Mouse (Mus musculus): ENCODE data around the gene Eps15l1. TPM values are rescaled to one million over a fixed set of nuclear protein-coding genes. Genes with fewer than 3 reads are reported as not detected.

The Eps15l1 gene
- polyA plus RNA-seq, 1 experiment: 3.2 TPM

DNA sequence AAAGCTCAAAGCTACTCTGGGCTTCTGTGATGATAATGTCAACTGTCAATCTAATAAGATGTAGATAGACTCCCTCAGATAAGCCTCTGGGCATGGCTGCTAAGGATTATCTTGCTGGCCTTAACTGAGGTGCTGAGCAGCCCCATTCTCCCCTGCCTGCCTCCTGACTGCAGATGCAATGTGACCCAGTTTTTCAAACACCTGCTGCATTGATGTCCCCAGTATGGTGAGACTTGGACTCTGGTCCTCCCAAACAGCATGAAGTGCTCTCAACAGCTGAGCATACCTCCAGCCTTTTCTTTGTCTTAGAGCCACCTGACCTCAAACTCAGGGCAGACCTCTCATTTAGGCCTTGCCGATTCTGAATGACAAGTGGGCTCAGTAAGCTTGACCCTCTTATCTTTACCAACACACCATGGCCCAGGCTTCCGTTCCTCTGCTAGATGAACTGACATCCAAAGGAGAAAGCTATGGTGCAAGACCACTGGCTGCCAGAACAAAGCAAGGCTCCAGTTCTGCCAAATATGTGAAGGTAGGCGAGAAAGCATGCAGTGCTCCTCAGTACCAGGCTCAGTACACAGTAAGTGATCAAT, 108.2 kb downstream of the Eps15l1 start:
- no peaks in the 10 kb centered on the region; the same call in 1 of the 2 replicates for H3K4me1 ChIP-seq (ENCODE audit: control insufficient read depth)
- peaks cover 8% of the 10 kb centered on the region for H3K27me3 ChIP-seq (ENCODE audit: control insufficient read depth)
- no peaks in the 10 kb centered on the region for H3K9me3 ChIP-seq (ENCODE audit: control insufficient read depth, low read length)
- no peaks in the 10 kb centered on the region for H3K36me3 ChIP-seq (ENCODE audit: control insufficient read depth)
- H3K4me3 ChIP-seq (replicated peaks): no peak overlapping the region
- no peak for TF ChIP-seq GATA1 (IDR thresholded peaks at IDR 0.05; ENCODE audit: low read length)
- TF ChIP-seq TAL1 (IDR thresholded peaks at IDR 0.05; ENCODE audit: low read length): no peak

DNA sequence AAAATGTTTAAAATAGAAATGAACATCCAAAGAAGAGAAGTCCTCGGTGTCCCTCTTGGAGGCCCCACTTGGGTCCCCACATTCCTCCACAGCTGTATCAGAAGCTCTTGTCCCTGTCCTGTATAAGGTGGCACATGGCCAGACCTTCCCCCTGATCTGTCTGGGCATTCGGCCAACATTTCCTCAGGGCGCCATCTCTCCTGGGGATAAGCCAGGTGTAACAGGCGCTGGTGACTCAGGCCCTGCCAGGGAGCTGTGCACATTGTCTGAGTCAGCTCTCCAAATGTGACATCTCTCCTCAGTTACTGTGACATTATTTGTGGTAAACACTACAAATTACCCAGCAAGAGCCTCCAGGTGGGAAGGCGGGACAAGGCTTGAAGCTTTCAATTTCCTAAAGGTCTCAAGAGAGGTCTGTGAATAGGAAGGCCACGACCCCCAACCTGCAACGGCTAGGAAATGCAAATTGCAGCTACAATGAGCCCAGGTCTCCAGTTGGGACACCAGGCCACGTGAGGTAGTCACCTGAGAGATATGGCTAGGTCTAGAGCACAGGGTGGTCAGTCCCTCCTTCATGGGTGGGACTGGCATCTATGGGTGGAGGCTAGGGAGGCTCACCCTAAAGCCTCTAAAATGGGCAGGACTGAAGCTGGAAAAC, 110.3 kb downstream of the Eps15l1 start:
- no peaks in the 10 kb centered on the region; the same call in 1 of the 2 replicates for H3K4me1 ChIP-seq (ENCODE audit: control insufficient read depth)

DNA sequence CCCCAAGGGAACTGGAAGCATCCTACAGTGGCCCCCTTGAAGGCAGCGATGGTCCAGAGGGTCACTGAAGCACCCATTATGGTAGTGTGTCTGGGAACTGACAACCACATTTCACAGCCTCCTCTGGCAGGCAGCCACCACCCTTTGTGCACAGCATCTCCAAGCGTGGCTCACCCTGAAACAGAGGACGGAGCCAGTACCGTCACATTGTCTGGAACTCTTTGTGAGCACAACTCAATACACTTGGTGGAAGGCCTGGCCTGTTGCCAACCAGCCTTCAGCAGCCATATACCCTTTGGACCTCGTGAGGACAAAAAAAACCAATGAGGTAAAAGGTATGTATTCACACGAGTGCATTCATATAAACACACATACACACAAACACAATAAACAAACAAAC, 113.0 kb downstream of the Eps15l1 start:
- no peak for TF ChIP-seq GATA1 (IDR thresholded peaks at IDR 0.05; ENCODE audit: low read length)
- no peak for TF ChIP-seq TAL1 (IDR thresholded peaks at IDR 0.05; ENCODE audit: low read length)
- no peaks in the 10 kb centered on the region for H3K27me3 ChIP-seq (ENCODE audit: control insufficient read depth)
- no peaks in the 10 kb centered on the region for H3K9me3 ChIP-seq (ENCODE audit: control insufficient read depth, low read length)
- no peak overlapping the region for H3K4me3 ChIP-seq (replicated peaks)
- no peaks in the 10 kb centered on the region for H3K36me3 ChIP-seq (ENCODE audit: control insufficient read depth)
- H3K4me1 ChIP-seq (ENCODE audit: control insufficient read depth): no peaks in the 10 kb centered on the region; the same call in 1 of the 2 replicates

More for the DNA sequence above, 110.3 kb downstream of the Eps15l1 start:
- Histone ChIP-seq H3K9me3 (ENCODE audit: control insufficient read depth, low read length) (no peaks in the 10 kb centered on the region), H3K36me3 (ENCODE audit: control insufficient read depth) (no peaks in the 10 kb centered on the region), H3K27me3 (ENCODE audit: control insufficient read depth) (no peaks in the 10 kb centered on the region), H3K4me3 (replicated peaks) (no peak overlapping the region)
- TF ChIP-seq GATA1 (IDR thresholded peaks at IDR 0.05; ENCODE audit: low read length): no peak
- TF ChIP-seq TAL1 (IDR thresholded peaks at IDR 0.05; ENCODE audit: low read length): no peak

DNA sequence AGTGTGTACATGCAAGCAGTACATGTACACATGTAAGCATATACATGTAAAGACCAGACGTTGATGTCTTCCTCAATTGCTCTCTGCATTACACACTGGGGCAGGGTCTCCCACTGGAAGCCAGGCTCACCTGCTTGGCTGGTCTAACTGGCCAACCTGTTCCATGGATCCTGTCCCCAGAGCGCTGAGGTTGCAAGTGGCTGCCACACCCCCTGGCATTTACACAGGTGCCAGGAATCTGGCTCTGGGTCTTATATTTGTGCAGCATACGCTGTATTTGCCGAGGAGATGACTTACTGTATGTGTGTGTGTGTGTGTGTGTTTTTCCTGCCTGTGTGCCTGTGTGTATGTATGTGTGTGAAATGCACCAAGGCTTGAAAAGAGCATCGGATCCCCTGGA, 114.3 kb downstream of the Eps15l1 start:
- no peaks in the 10 kb centered on the region for H3K36me3 ChIP-seq (ENCODE audit: control insufficient read depth)
- H3K9me3 ChIP-seq (ENCODE audit: control insufficient read depth, low read length): no peaks in the 10 kb centered on the region
- H3K4me1 ChIP-seq (ENCODE audit: control insufficient read depth): no peaks in the 10 kb centered on the region; the same call in 1 of the 2 replicates
- TF ChIP-seq TAL1 (IDR thresholded peaks at IDR 0.05; ENCODE audit: low read length) (no peak), GATA1 (IDR thresholded peaks at IDR 0.05; ENCODE audit: low read length) (no peak)
- H3K27me3 ChIP-seq (ENCODE audit: control insufficient read depth): no peaks in the 10 kb centered on the region
- no peak overlapping the region for H3K4me3 ChIP-seq (replicated peaks)

DNA sequence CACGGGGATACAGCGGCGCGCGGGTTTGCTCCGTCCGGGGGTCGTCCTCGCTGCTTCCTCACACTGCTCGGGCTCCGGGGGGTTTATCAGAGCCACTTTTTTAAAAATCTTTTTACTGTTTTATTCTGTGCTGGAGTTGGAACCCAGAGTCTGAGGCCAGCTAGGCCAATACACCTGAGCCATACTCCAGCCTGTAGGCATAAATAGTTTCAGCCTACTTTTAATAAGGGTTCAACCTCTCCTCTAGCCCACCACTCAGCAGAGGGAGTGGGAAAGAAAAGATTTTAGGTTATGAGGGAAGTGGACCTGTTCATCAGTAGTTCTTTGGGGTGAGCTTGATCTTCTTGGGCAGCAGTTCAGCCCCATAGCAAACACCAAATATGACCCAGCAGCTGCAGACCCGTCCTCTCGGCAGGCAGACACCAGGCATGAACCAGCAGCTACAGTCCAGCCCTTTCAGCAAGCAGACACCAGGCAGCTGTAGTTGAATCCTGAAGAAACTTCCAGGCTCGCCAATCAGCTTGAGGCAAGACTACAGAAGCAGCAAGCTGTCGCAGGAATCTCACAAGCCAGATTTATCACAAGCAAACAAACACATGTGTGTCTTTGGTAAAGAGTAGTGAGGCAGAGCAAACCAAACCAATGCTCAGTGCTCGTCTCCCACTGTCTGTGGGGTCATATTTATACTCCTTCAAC, 115.9 kb downstream of the Eps15l1 start, which contains the start of gene Gm10282:
Gm10282 (minus strand) TSS at position 51 of the 696 bp plus-strand sequence.
- Histone ChIP-seq H3K4me1 (ENCODE audit: control insufficient read depth) (no peaks in the 10 kb centered on the region; the same call in 1 of the 2 replicates), H3K9me3 (ENCODE audit: control insufficient read depth, low read length) (no peaks in the 10 kb centered on the region), H3K36me3 (ENCODE audit: control insufficient read depth) (no peaks in the 10 kb centered on the region), H3K4me3 (replicated peaks) (no peak within 1 kb of the TSS), H3K27me3 (ENCODE audit: control insufficient read depth) (no peaks in the 10 kb centered on the region)
- TF ChIP-seq TAL1 (IDR thresholded peaks at IDR 0.05; ENCODE audit: low read length): no peak
- TF ChIP-seq GATA1 (IDR thresholded peaks at IDR 0.05; ENCODE audit: low read length): no peak

DNA sequence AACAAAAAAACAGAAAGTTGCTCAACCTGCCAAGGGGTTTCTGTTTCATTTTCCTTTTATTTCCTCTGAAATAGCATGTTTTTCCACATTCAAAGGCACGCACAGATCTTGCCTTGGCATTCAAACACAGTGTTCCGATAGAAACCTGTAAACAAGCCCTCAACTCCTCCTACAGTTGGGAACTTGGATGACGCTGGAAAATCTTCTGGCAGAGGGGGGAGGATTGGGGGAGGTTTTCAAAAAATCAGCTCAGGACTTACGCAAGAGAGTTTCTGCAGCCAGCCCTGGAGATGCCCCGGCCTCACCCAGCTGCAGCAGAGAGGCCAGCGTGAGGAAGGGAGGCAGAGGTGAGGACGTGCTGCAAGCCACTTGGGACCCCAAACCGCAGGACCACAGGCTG, 117.6 kb downstream of the Eps15l1 start:
- Histone ChIP-seq H3K4me3 (replicated peaks) (no peak overlapping the region), H3K36me3 (ENCODE audit: control insufficient read depth) (no peaks in the 10 kb centered on the region), H3K4me1 (ENCODE audit: control insufficient read depth) (no peaks in the 10 kb centered on the region; the same call in 1 of the 2 replicates), H3K27me3 (ENCODE audit: control insufficient read depth) (no peaks in the 10 kb centered on the region), H3K9me3 (ENCODE audit: control insufficient read depth, low read length) (no peaks in the 10 kb centered on the region)
- TF ChIP-seq GATA1 (IDR thresholded peaks at IDR 0.05; ENCODE audit: low read length): no peak
- no peak for TF ChIP-seq TAL1 (IDR thresholded peaks at IDR 0.05; ENCODE audit: low read length)

DNA sequence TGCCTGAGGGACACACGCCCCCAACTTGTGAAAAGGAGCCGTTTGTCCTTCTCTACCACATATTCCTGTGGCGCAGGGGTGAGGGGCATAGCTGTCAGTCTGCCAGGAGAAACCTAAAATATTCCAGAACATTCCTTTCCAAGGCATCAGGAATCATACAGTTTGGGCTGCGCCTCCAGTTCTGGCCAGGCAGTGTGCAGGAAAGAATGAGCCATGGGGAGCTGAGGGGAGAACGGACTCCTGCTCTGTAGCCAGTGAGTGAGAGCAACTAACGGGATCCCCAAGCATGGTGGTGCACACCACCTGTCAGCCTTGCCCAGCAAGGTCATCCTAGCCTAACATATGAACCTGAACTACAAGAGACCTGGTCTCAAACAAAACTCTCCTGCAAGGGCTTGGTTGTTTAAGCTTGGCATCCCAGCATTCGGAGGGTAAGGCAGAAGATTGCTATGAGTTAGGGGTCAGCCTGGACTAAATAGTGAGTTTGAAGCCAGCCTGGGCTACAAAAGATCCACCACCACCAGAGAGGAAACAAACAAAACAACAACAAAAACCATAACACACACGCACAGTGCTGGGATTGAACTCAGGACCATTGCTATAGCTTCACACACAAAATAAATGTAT, 118.2 kb downstream of the Eps15l1 start:
- H3K4me1 ChIP-seq (ENCODE audit: control insufficient read depth): no peaks in the 10 kb centered on the region; the same call in 1 of the 2 replicates
- TF ChIP-seq GATA1 (IDR thresholded peaks at IDR 0.05; ENCODE audit: low read length) (no peak), TAL1 (IDR thresholded peaks at IDR 0.05; ENCODE audit: low read length) (no peak)
- H3K4me3 ChIP-seq (replicated peaks): no peak overlapping the region

DNA sequence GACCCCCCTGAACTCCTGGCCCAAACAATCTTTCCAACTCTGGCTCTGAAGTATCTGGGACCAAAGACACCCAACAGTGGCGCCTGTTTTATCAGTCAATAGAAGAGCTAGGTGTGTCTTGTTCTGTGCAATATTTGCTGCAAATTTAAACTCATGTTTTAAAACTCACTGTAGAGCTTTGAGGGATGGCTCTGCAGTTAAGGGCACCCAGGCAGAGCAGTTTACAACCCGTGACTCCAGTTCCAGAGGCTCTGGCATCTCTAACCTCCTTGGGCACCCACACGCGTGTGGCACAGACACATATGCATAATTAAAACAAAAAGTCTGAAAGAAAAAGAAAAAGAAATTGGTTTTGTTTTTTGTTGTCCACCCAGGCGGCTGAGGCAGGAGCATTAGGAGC, 119.8 kb downstream of the Eps15l1 start:
- H3K27me3 ChIP-seq (ENCODE audit: control insufficient read depth): no peaks in the 10 kb centered on the region
- H3K36me3 ChIP-seq (ENCODE audit: control insufficient read depth): no peaks in the 10 kb centered on the region
- no peaks in the 10 kb centered on the region for H3K9me3 ChIP-seq (ENCODE audit: control insufficient read depth, low read length)
- H3K4me1 ChIP-seq (ENCODE audit: control insufficient read depth): no peaks in the 10 kb centered on the region
- TF ChIP-seq TAL1 (IDR thresholded peaks at IDR 0.05; ENCODE audit: low read length) (no peak), GATA1 (IDR thresholded peaks at IDR 0.05; ENCODE audit: low read length) (no peak)
- H3K4me3 ChIP-seq (replicated peaks): no peak overlapping the region

More for the DNA sequence above, 118.2 kb downstream of the Eps15l1 start:
- Histone ChIP-seq H3K36me3 (ENCODE audit: control insufficient read depth) (no peaks in the 10 kb centered on the region), H3K9me3 (ENCODE audit: control insufficient read depth, low read length) (no peaks in the 10 kb centered on the region), H3K27me3 (ENCODE audit: control insufficient read depth) (no peaks in the 10 kb centered on the region)

All from erythroblast, embryonic 14.5 days (primary cell).